Mouse (Mus musculus) lung, adult 2 months (tissue): ENCODE measurements around the gene Plekha5. TPM values are rescaled to one million over a fixed set of nuclear protein-coding genes. Genes with fewer than 3 reads are reported as not detected.

Experiments used
- DNase-seq: peaks from one replicate; pipeline ENCODE4 v3.0.0; 2022
- H3K4me1 ChIP-seq: fragments of 200-500 bp; 2 replicates; pipeline ENCODE4 v1.6.1; 2011; ENCODE audit warnings: low read length; ENCODE audit not compliant: control insufficient read depth, insufficient read depth
- H3K4me3 ChIP-seq: fragments of 200-500 bp; replicated peaks from 2 replicates; pipeline ENCODE3; 2011; ENCODE audit warnings: low read depth, mild to moderate bottlenecking, control low read depth, low read length; ENCODE audit errors: extremely low read depth
- CTCF ChIP-seq: fragments of 200-500 bp; IDR thresholded peaks from 2 replicates; pipeline ENCODE4 v1.5.1; 2011; ENCODE audit warnings: mild to moderate bottlenecking, low read length, control low read depth; ENCODE audit not compliant: insufficient read depth
- POLR2A ChIP-seq: fragments of 200-500 bp; IDR thresholded peaks from 2 replicates; pipeline ENCODE4 v1.6.1; 2011; ENCODE audit warnings: low read depth, mild to moderate bottlenecking, control low read depth, low read length, borderline replicate concordance; ENCODE audit errors: extremely low read depth
- WGBS: fragments of 180-500 bp; shearing (Covaris S2); methylation state at CpG from one replicate; pipeline ENCODE4 v1.1.7; 2018; 5-methylcytosine and 5-hydroxymethylcytosine counted together
- polyA plus RNA-seq: library from polyadenylated mRNA; depleted of rRNA; stranded (reverse); fragments of >200 nt; gene quantifications from 2 replicates; pipeline ENCODE4 v1.2.3, GENCODE M21; 2012

Plekha5 gene
- polyA plus RNA-seq, 1 experiment = 24.0 TPM

GRCm38 (mm10) chr6:140554261-140554660 is 130.4 kb downstream of the Plekha5 start:
- TF ChIP-seq CTCF (no peak), POLR2A (no peak)
- DNase-seq = no peak
- 57% methylated on average over 4 of the region's 4 CpGs for WGBS
- no peak overlapping the region for H3K4me3 ChIP-seq
- no peaks in the 10 kb centered on the region for H3K4me1 ChIP-seq

- Histone ChIP-seq H3K4me3 (no peak overlapping the region), H3K4me1 (peaks cover 3% of the 10 kb centered on the region; the same call in 1 of the 2 replicates)
- TF ChIP-seq CTCF (no peak), POLR2A (no peak)
- 60% methylated on average over 6 of the region's 6 CpGs for WGBS
- peak; percentile 39 for DNase-seq
These were observed 135.6 kb downstream of the Plekha5 start for GRCm38 (mm10) chr6:140559411-140559810.

- no peak for DNase-seq
- 74% methylated on average over 9 of the region's 9 CpGs for WGBS
These were observed 137.5 kb downstream of the Plekha5 start for GRCm38 (mm10) chr6:140561151-140561916.

GRCm38 (mm10) chr6:140561917-140562590 is 138.2 kb downstream of the Plekha5 start:
- no peak for DNase-seq
- TF ChIP-seq CTCF = no peak
- TF ChIP-seq POLR2A = no peak
- peaks cover 3% of the 10 kb centered on the region; the same call in 1 of the 2 replicates for H3K4me1 ChIP-seq
- 85% methylated on average over 9 of the region's 9 CpGs for WGBS
- no peak overlapping the region for H3K4me3 ChIP-seq

More at GRCm38 (mm10) chr6:140561151-140561916, 137.5 kb downstream of the Plekha5 start:
- TF ChIP-seq POLR2A (no peak), CTCF (no peak)
- Histone ChIP-seq H3K4me3 (no peak overlapping the region), H3K4me1 (peaks cover 3% of the 10 kb centered on the region; the same call in 1 of the 2 replicates)

- WGBS = 94% methylated on average over 2 of the region's 2 CpGs
- TF ChIP-seq CTCF = no peak
- no peak for TF ChIP-seq POLR2A
- no peaks in the 10 kb centered on the region for H3K4me1 ChIP-seq
- no peak overlapping the region for H3K4me3 ChIP-seq
- DNase-seq = no peak
These were observed 143.3 kb downstream of the Plekha5 start for GRCm38 (mm10) chr6:140567199-140567598.

- no peak for DNase-seq
- Histone ChIP-seq H3K4me1 (no peaks in the 10 kb centered on the region), H3K4me3 (no peak overlapping the region)
- TF ChIP-seq CTCF = no peak
- no peak for TF ChIP-seq POLR2A
- 52% methylated on average over 2 of the region's 2 CpGs for WGBS
These were observed 144.0 kb downstream of the Plekha5 start for GRCm38 (mm10) chr6:140567897-140568296.

GRCm38 (mm10) chr6:140570152-140570551 is 146.3 kb downstream of the Plekha5 start:
- TF ChIP-seq CTCF = no peak
- no peak for TF ChIP-seq POLR2A
- Histone ChIP-seq H3K4me3 (no peak overlapping the region), H3K4me1 (no peaks in the 10 kb centered on the region)
- WGBS = 62% methylated on average over 11 of the region's 11 CpGs
- peak; percentile 31 for DNase-seq

- DNase-seq = no peak
- 95% methylated on average over 3 of the region's 3 CpGs for WGBS
- no peak for TF ChIP-seq CTCF
- no peak for TF ChIP-seq POLR2A
- no peaks in the 10 kb centered on the region; the same call in 1 of the 2 replicates for H3K4me1 ChIP-seq
- H3K4me3 ChIP-seq = no peak overlapping the region
These were observed 151.1 kb downstream of the Plekha5 start for GRCm38 (mm10) chr6:140574943-140575342.

- no peak for DNase-seq
- H3K4me1 ChIP-seq = no peaks in the 10 kb centered on the region; the same call in 1 of the 2 replicates
- no peak overlapping the region for H3K4me3 ChIP-seq
- no peak for TF ChIP-seq POLR2A
- no peak for TF ChIP-seq CTCF
- 75% methylated on average over 8 of the region's 8 CpGs for WGBS
These were observed 152.3 kb downstream of the Plekha5 start for GRCm38 (mm10) chr6:140576133-140576532.
